Mouse (Mus musculus) neural tube, embryonic 14.5 days (tissue): ENCODE results near the gene Rtbdn. TPM values are rescaled to one million over a fixed set of nuclear protein-coding genes. Genes with fewer than 3 reads are reported as not detected.

Experiments used
- ATAC-seq: fragments of 200-750 bp; cut with Nextera tagmentation; 2 replicates; pipeline ENCODE4 v1.8.0; 2017; ENCODE audit warnings: low read depth, mild to moderate bottlenecking, moderate TSS enrichment, moderate library complexity
- H3K27ac ChIP-seq: fragments of 300-500 bp; sonication (generic); 2 replicates; pipeline ENCODE4 v1.5.1; 2014; ENCODE audit warnings: low read depth, mild to moderate bottlenecking, control low read depth, low read length, moderate library complexity, mixed read lengths
- H3K27me3 ChIP-seq: fragments of 300-500 bp; sonication (generic); 2 replicates; pipeline ENCODE4 v1.6.1; 2014; ENCODE audit warnings: low read length; ENCODE audit not compliant: control insufficient read depth, insufficient read depth
- H3K36me3 ChIP-seq: fragments of 300-500 bp; sonication (generic); 2 replicates; pipeline ENCODE4 v1.6.1; 2014; ENCODE audit warnings: low read length, mixed read lengths; ENCODE audit not compliant: control insufficient read depth, insufficient read depth
- H3K4me1 ChIP-seq: fragments of 300-500 bp; sonication (generic); 2 replicates; pipeline ENCODE4 v1.6.1; 2014; ENCODE audit warnings: low read length; ENCODE audit not compliant: control insufficient read depth, insufficient read depth
- H3K4me2 ChIP-seq: fragments of 300-500 bp; sonication (generic); 2 replicates; pipeline ENCODE4 v1.6.1; 2014; ENCODE audit warnings: mild to moderate bottlenecking, low read depth, low read length, control low read depth
- H3K4me3 ChIP-seq: fragments of 300-500 bp; sonication (generic); 2 replicates; pipeline ENCODE4 v1.5.1; 2014; ENCODE audit warnings: low read depth, low read length, control low read depth, mixed read lengths
- H3K9ac ChIP-seq: fragments of 300-500 bp; sonication (generic); replicated peaks from 2 replicates; pipeline ENCODE4 v1.6.1; 2014; ENCODE audit warnings: low read depth, mild to moderate bottlenecking, control low read depth, low read length, mixed read lengths
- H3K9me3 ChIP-seq: fragments of 300-500 bp; sonication (generic); 2 replicates; pipeline ENCODE4 v1.6.1; 2016; ENCODE audit warnings: low read length; ENCODE audit not compliant: control insufficient read depth
- WGBS: fragments of 180-500 bp; shearing (Covaris S2); extraction: QIAGEN DNeasy Blood & Tissue Kit; methylation state at CpG from one replicate; pipeline ENCODE4 v1.1.7; 2014; 5-methylcytosine and 5-hydroxymethylcytosine counted together
- microRNA-seq: library from miRNA; unstranded; fragments of <30 nt; microRNA quantifications from one replicate; pipeline ENCODE4, GENCODE M21; 2016
- polyA plus RNA-seq: library from polyadenylated mRNA; unstranded; fragments of >200 nt; fragmentation: Nextera tagmentation; extraction: Ambion mirVana; gene quantifications from 2 replicates; pipeline ENCODE4 v1.2.1, GENCODE M21; 2014

The Rtbdn gene
- polyA plus RNA-seq, 1 experiment from 2014 or later, result 3.5 TPM

DNA sequence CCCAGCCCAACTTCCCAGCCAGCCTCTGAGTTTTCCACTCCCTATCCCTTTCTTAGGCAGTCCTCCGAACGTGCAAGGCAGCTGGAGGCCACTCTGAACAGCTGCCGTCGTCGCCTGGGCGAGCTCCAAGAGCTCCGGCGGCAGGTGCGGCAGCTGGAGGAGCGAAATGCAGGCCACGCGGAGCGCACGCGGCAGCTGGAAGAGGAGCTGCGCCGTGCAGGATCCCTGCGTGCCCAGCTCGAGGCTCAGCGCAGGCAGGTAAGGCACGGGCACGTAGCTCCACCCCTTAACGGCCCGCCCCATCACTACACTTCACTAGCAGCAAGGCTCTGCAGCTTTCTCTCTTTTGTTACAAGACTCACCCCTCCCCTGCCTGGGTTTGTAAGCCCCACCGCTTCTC lies 48.9 kb downstream of the Rtbdn start:
- no peaks in the 10 kb centered on the region for H3K27me3 ChIP-seq
- 20% methylated on average over 25 of the region's 25 CpGs for WGBS
- 0 out of 2 replicates have a peak, but pooled peaks cover 3% of the 10 kb centered on the region for H3K4me1 ChIP-seq
- H3K4me2 ChIP-seq, result no peak overlapping the region
- H3K9me3 ChIP-seq, result no peaks in the 10 kb centered on the region
- H3K4me3 ChIP-seq, result no peak overlapping the region
- ATAC-seq, result no peak
- H3K9ac ChIP-seq, result no peak overlapping the region
- no peak overlapping the region for H3K27ac ChIP-seq
- H3K36me3 ChIP-seq, result no peaks in the 10 kb centered on the region

DNA sequence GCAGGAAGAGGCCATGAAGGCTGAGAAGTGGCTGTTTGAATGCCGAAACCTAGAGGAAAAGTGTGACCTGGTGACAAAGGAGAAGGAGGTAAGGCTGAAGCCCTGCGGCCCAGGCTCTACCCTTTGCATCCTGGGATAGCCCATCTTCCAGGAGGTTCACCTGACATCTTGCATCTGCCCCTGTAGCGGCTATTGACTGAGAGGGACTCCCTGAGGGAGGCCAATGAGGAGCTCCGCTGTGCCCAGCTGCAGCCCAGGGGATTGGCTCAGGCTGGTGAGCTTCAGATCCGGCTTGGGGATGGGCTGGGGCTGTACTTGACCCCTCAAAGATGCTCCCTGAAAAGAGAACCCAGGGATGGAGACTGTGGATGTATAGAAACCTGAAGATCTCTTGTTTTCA lies 50.2 kb downstream of the Rtbdn start:
- Histone ChIP-seq H3K9me3 (no peaks in the 10 kb centered on the region), H3K4me2 (no peak overlapping the region), H3K36me3 (no peaks in the 10 kb centered on the region), H3K4me1 (no peaks in the 10 kb centered on the region), H3K27me3 (no peaks in the 10 kb centered on the region), H3K4me3 (no peak overlapping the region), H3K27ac (no peak overlapping the region), H3K9ac (no peak overlapping the region)
- no peak for ATAC-seq
- 78% methylated on average over 5 of the region's 5 CpGs for WGBS

DNA sequence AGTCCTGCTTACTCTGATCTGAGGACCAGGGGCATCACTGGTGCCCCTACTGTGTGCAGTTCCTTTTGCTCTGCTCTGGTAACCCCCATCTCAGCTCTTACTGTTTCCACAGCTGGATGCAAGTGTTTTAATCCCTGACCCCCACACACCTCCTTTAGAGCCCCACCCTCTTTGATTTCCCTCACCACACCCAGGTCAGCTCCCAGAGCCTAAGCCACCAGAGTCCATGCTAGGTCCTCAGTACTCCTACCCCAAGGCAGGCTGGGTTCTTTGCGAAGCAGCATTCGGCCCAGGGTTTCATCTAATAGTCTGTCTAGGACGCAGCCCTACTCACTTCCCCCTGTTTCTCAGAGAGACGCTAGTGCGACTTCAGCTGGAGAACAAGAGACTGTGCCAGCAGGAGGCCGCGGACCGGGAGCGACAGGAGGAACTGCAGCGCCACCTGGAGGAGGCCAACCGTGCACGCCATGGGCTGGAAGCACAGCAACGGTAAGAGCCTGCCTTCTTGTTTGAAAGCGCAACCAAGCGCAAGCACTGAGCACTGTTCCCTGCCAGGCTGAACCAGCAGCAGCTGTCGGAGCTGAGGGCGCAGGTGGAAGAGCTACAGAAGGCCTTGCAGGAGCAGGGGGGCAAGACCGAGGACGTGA lies 51.0 kb downstream of the Rtbdn start:
- peak; percentile 82 for ATAC-seq
- WGBS, result 2% methylated on average over 19 of the region's 19 CpGs
- no peak overlapping the region for H3K9ac ChIP-seq
- H3K4me1 ChIP-seq, result no peaks in the 10 kb centered on the region
- H3K36me3 ChIP-seq, result 0 out of 2 replicates have a peak, but pooled peaks cover 3% of the 10 kb centered on the region
- H3K27ac ChIP-seq, result no peak overlapping the region
- H3K9me3 ChIP-seq, result no peaks in the 10 kb centered on the region
- H3K4me2 ChIP-seq, result peak overlapping the region; percentile 17; the same call in 1 of the 2 replicates
- no peaks in the 10 kb centered on the region for H3K27me3 ChIP-seq
- H3K4me3 ChIP-seq, result no peak overlapping the region

Small RNA genes within 50 kb of the gene (microRNA-seq; reads per million reads assigned to microRNA genes)
- gene Gm24197, result not detected

Other genes starting within 250 kb of the Rtbdn start
- gene Lyl1, start 245.5 kb upstream of the Rtbdn start, polyA plus RNA-seq, result 1.3 and 3.6 TPM in 2 replicates
- gene G430095P16Rik, start 224.0 kb upstream of the Rtbdn start, polyA plus RNA-seq, result 0.76 and 1.8 TPM in 2 replicates
- 68.2 and 91.5 TPM in 2 replicates for gene Nfix, start 146.6 kb upstream of the Rtbdn start, polyA plus RNA-seq
- 12.3 and 16.9 TPM in 2 replicates for gene Dand5, start 124.2 kb upstream of the Rtbdn start, polyA plus RNA-seq
- 33.1 and 39.8 TPM in 2 replicates for gene Gadd45gip1, start 115.5 kb upstream of the Rtbdn start, polyA plus RNA-seq
- gene Rad23a, start 106.3 kb upstream of the Rtbdn start, polyA plus RNA-seq, result 69.4 and 78.1 TPM in 2 replicates
- gene Calr, start 100.1 kb upstream of the Rtbdn start, polyA plus RNA-seq, result 615 and 623 TPM in 2 replicates
- 90.9 and 98.2 TPM in 2 replicates for gene Farsa, start 90.0 kb upstream of the Rtbdn start, polyA plus RNA-seq
- 14.2 and 24.5 TPM in 2 replicates for gene Syce2, start 74.9 kb upstream of the Rtbdn start, polyA plus RNA-seq
- 33.5 and 34.2 TPM in 2 replicates for gene Gcdh, start 53.1 kb upstream of the Rtbdn start, polyA plus RNA-seq
- 0.44 and 0.80 TPM in 2 replicates for gene Klf1, start 45.1 kb upstream of the Rtbdn start, polyA plus RNA-seq
- 5.0 and 5.3 TPM in 2 replicates for gene Dnase2a, start 38.4 kb upstream of the Rtbdn start, polyA plus RNA-seq
- gene Mast1, start 9.6 kb upstream of the Rtbdn start, polyA plus RNA-seq, result 75.6 and 79.8 TPM in 2 replicates
- gene Gm49661, start 22.4 kb downstream of the Rtbdn start, polyA plus RNA-seq, result not detected in 2 replicates
- gene Prdx2, start 22.6 kb downstream of the Rtbdn start, polyA plus RNA-seq, result 1,214 and 1,252 TPM in 2 replicates
- gene Rnaseh2a, start 22.8 kb downstream of the Rtbdn start, polyA plus RNA-seq, result 45.7 and 48.0 TPM in 2 replicates
- gene Junb, start 31.7 kb downstream of the Rtbdn start, polyA plus RNA-seq, result 5.4 and 8.4 TPM in 2 replicates
- 25.5 and 31.2 TPM in 2 replicates for gene Hook2, start 43.6 kb downstream of the Rtbdn start, polyA plus RNA-seq
- 0.12 TPM in 1 of 2 replicates, not detected in the other for gene Best2, start 67.5 kb downstream of the Rtbdn start, polyA plus RNA-seq
- 119 and 128 TPM in 2 replicates for gene Asna1, start 78.3 kb downstream of the Rtbdn start, polyA plus RNA-seq
- gene Trir, start 79.8 kb downstream of the Rtbdn start, polyA plus RNA-seq, result 153 and 161 TPM in 2 replicates
- 30.8 and 45.8 TPM in 2 replicates for gene Tnpo2, start 89.9 kb downstream of the Rtbdn start, polyA plus RNA-seq
- 57.0 and 66.3 TPM in 2 replicates for gene Fbxw9, start 113.1 kb downstream of the Rtbdn start, polyA plus RNA-seq
- gene Gm5741, start 121.0 kb downstream of the Rtbdn start, polyA plus RNA-seq, result 1.4 TPM in 1 of 2 replicates, not detected in the other
- 115 and 123 TPM in 2 replicates for gene Dhps, start 124.8 kb downstream of the Rtbdn start, polyA plus RNA-seq
- 120 and 134 TPM in 2 replicates for gene Wdr83os, start 133.7 kb downstream of the Rtbdn start, polyA plus RNA-seq
- gene Wdr83, start 134.3 kb downstream of the Rtbdn start, polyA plus RNA-seq, result 47.2 and 47.9 TPM in 2 replicates
- gene Man2b1, start 136.3 kb downstream of the Rtbdn start, polyA plus RNA-seq, result 15.4 and 20.9 TPM in 2 replicates
- gene Zfp791, start 176.1 kb downstream of the Rtbdn start, polyA plus RNA-seq, result 2.9 and 3.5 TPM in 2 replicates
- not detected in 2 replicates for gene Cks1brt, start 204.9 kb downstream of the Rtbdn start, polyA plus RNA-seq